Mouse (Mus musculus) cortical plate, adult 2 months (tissue): ENCODE data around the gene Insc.

Experiments
- CTCF ChIP-seq: fragments of 200-500 bp; IDR thresholded peaks from 2 replicates; pipeline ENCODE4 v1.5.1; 2011; ENCODE audit warnings: mild to moderate bottlenecking, control low read depth, low read length; ENCODE audit not compliant: insufficient read depth; ENCODE audit errors: extremely low read depth
- POLR2A ChIP-seq: fragments of 200-500 bp; IDR thresholded peaks from 2 replicates; pipeline ENCODE4 v1.6.1; 2011; ENCODE audit warnings: mild to moderate bottlenecking, low read length, control low read depth; ENCODE audit not compliant: insufficient read depth; ENCODE audit errors: extremely low read depth

- TF ChIP-seq CTCF (no peak), POLR2A (no peak)
Observed at GRCm38 (mm10) chr7:114779056-114779660, 35.7 kb downstream of the Insc start.
